Mouse (Mus musculus) liver, postnatal 0 days (tissue): Measurements from ENCODE around the gene U2af1l4.

Experiments used
- CTCF ChIP-seq: sonication (generic); IDR thresholded peaks from 2 replicates; pipeline ENCODE4 v1.5.1; 2016; ENCODE audit warnings: antibody characterized with exemption, low read depth
- EP300 ChIP-seq: IDR thresholded peaks from 2 replicates; pipeline ENCODE4 v1.6.1; 2016; ENCODE audit warnings: antibody characterized with exemption, low read depth, mild to moderate bottlenecking

GRCm38 (mm10) chr7:30604944-30605343 lies 41.8 kb downstream of the U2af1l4 start:
- TF ChIP-seq EP300, result no peak
- TF ChIP-seq CTCF, result no peak
